Mouse (Mus musculus): ENCODE data around the gene Nfat5.

The Nfat5 gene

GRCm38 (mm10) chr8:107293641-107294628 is 665 bp downstream of the Nfat5 start:
- DNase-seq = peak; percentile 75

DNA sequence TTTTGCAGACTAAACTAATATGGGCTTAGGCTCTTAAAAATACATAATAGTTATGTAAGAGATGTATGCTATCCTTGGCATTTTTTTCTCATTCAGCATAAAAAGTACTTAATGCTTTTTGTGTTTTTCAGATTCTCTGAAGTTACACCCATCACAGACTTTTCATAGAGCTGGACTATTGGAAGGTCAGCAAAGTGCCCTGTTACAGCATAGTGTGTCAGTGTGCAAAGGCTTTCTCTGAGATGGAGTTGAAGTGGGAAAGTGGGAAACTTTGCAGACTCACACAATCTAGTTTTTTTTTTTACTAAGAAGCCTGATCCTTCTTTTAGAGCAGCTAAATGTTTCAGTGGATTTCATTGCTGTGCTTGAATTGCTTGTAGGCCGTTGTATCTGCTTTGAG is 2.2 kb downstream of the Nfat5 start:
- DNase-seq = no peak

DNA sequence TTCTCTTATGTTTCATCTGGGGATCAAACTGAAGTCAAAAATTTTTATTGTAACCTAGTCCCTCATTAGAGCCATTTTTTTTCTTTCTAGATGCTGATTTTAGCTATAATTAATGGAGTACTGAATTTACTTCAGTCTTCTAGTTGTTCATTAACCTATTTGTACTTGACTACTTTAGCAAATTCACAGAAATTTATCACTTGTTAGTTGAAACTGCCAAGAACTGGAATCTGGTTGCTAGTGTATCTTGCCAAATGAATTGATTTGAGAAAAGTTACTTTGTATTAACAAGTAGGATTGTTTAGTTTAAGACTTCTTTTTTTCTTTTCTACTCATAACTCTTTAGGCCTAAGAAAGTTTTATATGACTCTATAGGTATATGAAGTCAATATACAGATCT is 18.6 kb downstream of the Nfat5 start:
- no peak for DNase-seq

DNA sequence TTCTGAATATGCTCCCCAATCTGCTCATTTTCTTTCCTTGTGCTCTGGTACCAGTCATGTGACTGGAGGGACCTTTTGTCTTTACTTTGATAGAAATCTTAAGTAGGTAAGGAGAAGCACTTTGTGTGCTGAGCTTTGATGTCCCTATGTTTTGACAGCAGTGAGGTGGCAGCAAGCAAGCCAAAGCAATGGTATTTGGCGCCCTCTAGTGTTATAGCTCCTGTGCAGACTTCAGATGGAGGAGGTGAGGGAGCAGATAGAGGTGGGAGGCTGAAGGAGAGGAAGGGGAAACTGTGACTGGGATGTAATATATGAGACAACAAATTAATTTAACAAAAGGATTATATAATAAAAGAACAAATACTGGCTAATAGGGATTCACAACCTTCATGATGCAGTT is 30.9 kb downstream of the Nfat5 start:
- DNase-seq = peak; percentile 76

DNA sequence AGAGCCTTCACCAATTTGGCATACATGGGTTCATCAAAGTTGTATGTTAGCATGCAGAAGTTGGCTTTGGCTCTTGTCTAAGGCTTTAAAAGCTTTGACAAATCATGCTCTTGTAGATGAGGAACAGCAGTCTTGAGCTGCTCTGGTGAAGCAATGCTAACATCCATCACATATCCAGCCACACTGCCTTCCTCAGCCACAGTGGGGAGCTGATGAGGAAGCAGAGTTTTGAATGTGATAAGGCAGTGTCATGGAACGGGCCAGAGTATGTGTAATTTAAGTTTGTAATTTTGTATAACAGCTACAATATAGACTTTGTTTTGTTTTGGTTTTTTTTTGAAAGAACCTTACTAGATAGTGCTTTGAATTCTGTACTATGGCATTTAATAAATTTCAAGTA is 36.3 kb downstream of the Nfat5 start:
- no peak for DNase-seq

GRCm38 (mm10) chr8:107336480-107336879 is 43.2 kb downstream of the Nfat5 start:
- no peak for DNase-seq

DNA sequence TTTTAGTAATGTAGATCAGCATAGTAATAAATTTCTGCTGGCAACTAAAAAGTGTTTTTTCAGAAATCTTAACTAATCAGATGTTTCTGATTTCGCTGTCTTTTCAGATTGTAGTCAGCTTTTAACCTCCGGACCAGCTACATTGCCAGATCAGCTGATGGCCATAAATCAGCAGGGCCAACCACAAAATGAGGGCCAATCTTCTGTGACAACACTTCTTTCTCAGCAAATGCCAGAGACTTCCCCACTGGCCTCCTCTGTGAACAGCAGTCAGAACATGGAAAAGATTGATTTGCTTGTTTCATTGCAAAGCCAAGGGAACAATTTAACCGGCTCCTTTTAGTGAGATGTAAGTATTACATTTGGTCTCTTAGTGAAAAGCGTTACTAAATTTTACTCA is 77.0 kb downstream of the Nfat5 start:
- no peak for DNase-seq

GRCm38 (mm10) chr8:107377346-107377745 is 84.1 kb downstream of the Nfat5 start:
- DNase-seq = no peak

DNA sequence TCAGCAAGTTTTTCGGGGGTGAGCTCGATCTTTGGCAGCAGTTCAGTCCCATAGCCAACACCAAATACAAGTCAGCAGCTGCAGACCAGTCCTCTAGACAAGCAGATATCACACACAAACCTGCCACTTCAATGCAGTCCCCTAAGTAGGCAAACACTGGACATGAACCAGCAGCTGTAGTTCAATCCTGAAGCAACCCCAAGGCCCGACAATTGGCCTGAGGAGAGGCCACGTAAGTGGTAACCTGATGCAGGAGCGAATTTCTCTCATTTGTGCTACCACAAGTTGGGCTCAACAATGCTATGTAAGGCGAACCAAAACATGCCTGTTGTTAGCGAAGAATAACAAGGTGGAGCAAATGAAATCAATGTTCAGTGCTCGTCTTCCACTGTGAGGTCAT is 87.5 kb downstream of the Nfat5 start:
- DNase-seq = no peak

GRCm38 (mm10) chr8:107381666-107382065 is 88.4 kb downstream of the Nfat5 start:
- no peak for DNase-seq

- DNase-seq = no peak
These were observed 89.6 kb downstream of the Nfat5 start for GRCm38 (mm10) chr8:107382898-107383297.

- no peak for DNase-seq
These were observed 91.4 kb downstream of the Nfat5 start for GRCm38 (mm10) chr8:107384651-107385050.

GRCm38 (mm10) chr8:107385063-107385462 is 91.8 kb downstream of the Nfat5 start:
- no peak for DNase-seq

DNA sequence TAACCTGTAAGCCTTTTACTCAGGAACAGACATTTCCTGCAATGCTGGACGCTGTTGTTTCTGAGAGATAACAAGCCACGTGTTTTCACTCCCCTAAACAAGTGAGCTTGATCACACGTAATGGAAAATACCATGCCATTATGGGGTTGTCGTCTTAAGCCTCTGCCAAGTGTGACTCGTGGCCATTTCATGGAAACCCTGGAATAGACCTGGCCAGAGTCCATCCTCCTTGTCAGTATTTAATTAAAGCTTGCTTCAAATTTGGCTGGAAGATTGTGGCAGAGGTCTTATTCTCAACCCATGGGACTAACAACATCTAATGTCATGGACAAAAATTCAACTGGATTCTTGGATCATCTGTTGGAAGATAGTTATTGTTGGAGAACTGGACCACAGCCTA is 92.9 kb downstream of the Nfat5 start:
- no peak for DNase-seq

DNA sequence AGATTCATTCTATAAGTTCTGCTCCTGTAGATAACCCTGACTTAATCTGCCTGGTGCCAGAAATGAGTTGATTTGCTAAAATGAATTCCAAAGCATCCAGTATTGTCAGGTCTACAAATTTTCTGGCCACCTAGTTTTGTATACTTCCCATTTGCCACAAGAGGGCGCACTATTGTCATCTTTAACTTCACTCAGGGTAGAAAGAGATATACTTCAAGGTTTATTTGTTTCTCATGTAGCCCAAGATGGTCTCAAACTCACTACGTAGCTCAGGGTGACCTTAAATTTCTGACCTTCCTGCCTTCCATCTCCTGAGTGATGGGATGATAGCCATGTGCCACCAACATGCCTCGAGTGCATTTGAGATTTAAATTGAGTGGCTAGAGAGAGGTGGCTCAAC is 93.4 kb downstream of the Nfat5 start:
- no peak for DNase-seq

DNA sequence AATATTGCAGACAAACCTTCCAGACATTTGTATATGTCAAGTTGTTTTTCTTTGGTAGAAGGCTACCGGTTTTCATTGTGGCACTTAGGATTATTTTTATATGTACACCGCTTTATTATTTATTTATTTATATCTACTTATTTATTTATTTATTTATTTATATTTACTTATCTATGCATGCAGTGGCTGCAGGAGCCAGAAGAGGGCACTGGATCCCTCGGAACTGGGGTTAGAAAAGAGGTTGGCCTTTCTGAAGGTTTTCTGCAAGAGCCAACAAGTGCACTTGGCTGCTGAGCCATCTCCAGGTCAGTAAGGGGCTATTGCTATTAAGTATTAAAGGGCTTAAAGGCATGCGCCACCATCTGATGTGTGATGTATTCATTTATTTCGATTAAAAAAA is 94.6 kb downstream of the Nfat5 start:
- peak; percentile 64 for DNase-seq

GRCm38 (mm10) chr8:107389557-107389956 is 96.3 kb downstream of the Nfat5 start:
- peak; percentile 81 for DNase-seq

GRCm38 (mm10) chr8:107390476-107391135 is 97.3 kb downstream of the Nfat5 start:
- peak; percentile 61 for DNase-seq

GRCm38 (mm10) chr8:107391136-107391516 is 97.9 kb downstream of the Nfat5 start:
- DNase-seq = no peak

DNA sequence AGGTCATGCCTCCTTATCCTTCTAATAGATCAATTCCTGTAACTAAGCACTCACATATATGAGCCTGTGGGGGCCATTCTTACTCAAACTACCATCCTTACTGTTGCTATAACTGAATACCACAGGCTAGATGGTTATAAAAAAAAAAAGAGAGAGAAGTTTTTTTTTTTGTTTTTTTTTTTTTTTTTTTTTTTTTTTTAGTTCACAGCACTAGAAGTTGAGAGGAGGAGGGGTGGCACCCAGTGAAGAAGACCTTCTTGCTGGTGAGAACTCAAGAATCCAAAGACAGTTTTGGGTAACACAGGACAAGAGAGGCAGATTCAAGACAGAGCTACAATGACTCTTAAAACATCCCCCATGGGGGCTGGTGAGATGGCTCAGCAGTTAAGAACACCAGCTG is 102.1 kb downstream of the Nfat5 start:
- no peak for DNase-seq

DNA sequence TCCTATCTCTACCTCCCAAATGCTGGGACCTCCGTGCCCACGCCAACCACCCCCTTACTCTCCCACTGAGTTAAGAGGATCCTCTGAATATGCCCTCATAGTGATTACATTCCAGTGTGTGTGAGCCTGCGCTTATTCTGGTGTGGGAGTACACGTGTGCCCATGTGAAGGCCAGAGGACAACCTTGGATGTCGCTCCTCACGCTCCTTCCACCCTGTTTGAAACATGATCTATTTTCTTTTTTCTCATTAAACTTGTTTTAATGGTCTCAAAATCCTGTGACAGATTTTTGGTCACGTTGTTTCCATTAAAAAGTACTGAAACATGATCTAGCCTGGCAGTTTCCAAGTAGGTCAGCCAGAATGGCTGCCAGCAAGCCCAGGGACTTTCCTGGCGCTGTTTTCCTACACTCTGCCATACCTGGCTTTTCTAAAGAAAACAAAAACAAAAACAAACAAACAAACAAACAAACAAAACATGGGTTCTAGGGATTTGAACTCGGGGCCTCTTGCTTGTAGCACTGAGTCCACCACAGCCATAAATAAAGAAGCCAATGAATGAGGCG is 102.9 kb downstream of the Nfat5 start:
- DNase-seq = no peak

- no peak for DNase-seq
These were observed 104.4 kb downstream of the Nfat5 start for GRCm38 (mm10) chr8:107397665-107398064.

DNA sequence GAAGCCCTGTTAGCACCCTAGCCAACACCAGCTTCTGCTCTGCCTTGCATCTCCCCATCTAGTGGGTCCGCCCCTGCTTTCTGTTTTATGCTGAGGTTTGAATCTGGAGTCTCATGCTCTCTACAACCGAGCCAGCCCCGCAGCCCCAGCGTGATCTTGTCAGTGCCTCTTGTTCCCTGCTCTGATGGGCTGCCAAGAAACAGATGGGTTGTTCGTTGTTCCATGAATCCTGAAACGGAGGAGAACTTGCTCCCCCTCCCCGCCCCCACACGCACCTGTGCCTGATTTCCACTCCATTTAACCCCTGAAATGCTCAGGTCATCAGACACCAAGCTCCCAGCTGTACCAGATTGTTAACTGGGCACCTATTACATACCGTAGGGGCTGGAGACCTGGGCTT is 106.2 kb downstream of the Nfat5 start:
- no peak for DNase-seq

GRCm38 (mm10) chr8:107401866-107402265 is 108.6 kb downstream of the Nfat5 start:
- DNase-seq = no peak
